Mouse (Mus musculus) small intestine, adult 2 months (tissue): ENCODE data around the gene Usp42. TPM values are rescaled to one million over a fixed set of nuclear protein-coding genes. Genes with fewer than 3 reads are reported as not detected.

ENCODE experiments used
- H3K27ac ChIP-seq: fragments of 200-500 bp; 2 replicates; pipeline ENCODE4 v1.5.1; 2012; ENCODE audit warnings: low read depth, low read length, control low read depth, inconsistent platforms; ENCODE audit not compliant: insufficient read depth
- H3K27me3 ChIP-seq: fragments of 200-500 bp; 2 replicates; pipeline ENCODE4 v1.6.1; 2012; ENCODE audit warnings: mild to moderate bottlenecking, moderate library complexity, low read length, inconsistent platforms; ENCODE audit not compliant: control insufficient read depth, insufficient read depth
- H3K36me3 ChIP-seq: fragments of 200-500 bp; 2 replicates; pipeline ENCODE4 v1.6.1; 2012; ENCODE audit warnings: mild to moderate bottlenecking, low read length, control low read depth, inconsistent platforms; ENCODE audit not compliant: control insufficient read depth, insufficient read depth
- H3K4me1 ChIP-seq: fragments of 200-500 bp; 2 replicates; pipeline ENCODE4 v1.6.1; 2012; ENCODE audit warnings: low read length, inconsistent platforms, mixed read lengths; ENCODE audit not compliant: control insufficient read depth, insufficient read depth, insufficient read length
- H3K4me3 ChIP-seq: fragments of 200-500 bp; 2 replicates; pipeline ENCODE4 v1.5.1; 2012; ENCODE audit warnings: low read depth, mild to moderate bottlenecking, control low read depth, inconsistent platforms, low read length, moderate library complexity
- CTCF ChIP-seq: fragments of 200-500 bp; IDR thresholded peaks from 2 replicates; pipeline ENCODE4 v1.5.1; 2012; ENCODE audit warnings: low read depth, mild to moderate bottlenecking, control low read depth, inconsistent platforms, low read length, moderate library complexity, mixed read lengths; ENCODE audit not compliant: insufficient replicate concordance, insufficient read length; ENCODE audit errors: extremely low read depth
- POLR2A ChIP-seq: fragments of 200-500 bp; IDR thresholded peaks from 2 replicates; pipeline ENCODE4 v1.6.1; 2012; ENCODE audit warnings: low read depth, mild to moderate bottlenecking, control low read depth, inconsistent platforms, low read length, moderate library complexity
- WGBS: fragments of 180-500 bp; shearing (Covaris S2); methylation state at CpG from one replicate; pipeline ENCODE4 v1.1.7; 2018; 5-methylcytosine and 5-hydroxymethylcytosine counted together
- polyA plus RNA-seq: library from polyadenylated mRNA; depleted of rRNA; stranded (reverse); fragments of >200 nt; gene quantifications from 2 replicates; pipeline ENCODE4 v1.2.3, GENCODE M21; 2012

Gene Usp42
- polyA plus RNA-seq, 1 experiment = 8.2 TPM

DNA sequence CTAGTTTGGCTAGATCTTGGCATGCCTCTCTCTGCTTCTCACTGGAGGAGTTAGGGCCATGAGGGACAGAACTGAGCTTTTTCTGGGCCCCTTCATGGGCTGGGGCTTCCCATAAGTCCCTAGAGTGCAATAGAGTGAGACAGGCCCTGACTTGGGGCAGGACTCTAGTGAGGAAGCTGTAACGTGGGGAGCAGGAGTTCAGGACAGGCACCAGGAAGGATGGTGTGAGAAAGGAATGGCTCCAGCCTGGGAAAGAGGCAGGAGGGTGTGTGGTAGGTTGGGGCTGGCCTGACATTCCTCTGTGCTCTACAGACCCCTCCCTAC is 26.5 kb downstream of the Usp42 start:
- no peaks in the 10 kb centered on the region for H3K4me1 ChIP-seq
- H3K27ac ChIP-seq = no peak overlapping the region
- no peak for TF ChIP-seq POLR2A
- TF ChIP-seq CTCF = no peak
- WGBS = 61% methylated on average over 1 of the region's 1 CpGs
- H3K36me3 ChIP-seq = peaks cover 23% of the 10 kb centered on the region
- no peaks in the 10 kb centered on the region for H3K27me3 ChIP-seq
- H3K4me3 ChIP-seq = no peak overlapping the region

DNA sequence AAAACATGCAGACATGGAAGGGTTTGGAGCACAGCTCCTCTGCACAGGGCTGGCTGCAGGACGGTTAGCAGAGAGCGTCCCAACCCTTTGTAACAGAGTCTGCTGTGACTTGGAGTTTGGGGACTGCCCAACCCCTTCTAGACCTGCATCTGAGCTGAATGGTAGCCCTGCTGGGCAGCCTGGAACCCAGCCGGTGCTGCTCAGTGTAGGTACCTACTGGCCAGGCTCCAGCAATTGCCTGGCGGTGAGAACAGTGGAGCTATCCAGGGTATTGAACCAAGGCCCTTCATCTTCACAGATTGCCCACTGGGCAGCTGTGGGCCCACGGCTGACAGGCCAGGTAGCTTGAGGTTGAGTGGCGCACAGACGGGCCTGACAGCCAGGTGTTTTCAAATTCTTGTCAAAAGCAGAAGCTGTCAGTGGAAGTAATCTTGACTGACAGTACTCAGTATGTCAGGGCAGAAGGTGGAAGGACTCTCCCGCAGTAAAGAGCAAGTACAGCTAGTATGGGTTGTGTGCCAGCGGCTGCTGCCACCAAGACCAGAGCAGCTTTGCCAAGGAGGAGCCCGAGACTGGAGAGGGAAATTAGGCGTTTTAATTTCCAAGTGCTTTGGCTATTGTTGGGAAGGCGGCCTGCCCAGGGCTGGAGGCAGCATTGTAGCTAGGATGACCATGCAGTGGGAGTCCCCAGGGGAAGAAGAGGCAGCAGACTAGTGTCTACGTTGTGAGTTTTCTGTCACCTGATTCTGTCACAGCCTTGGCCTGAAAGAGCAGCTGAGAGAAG is 27.0 kb downstream of the Usp42 start:
- Histone ChIP-seq H3K4me3 (no peak overlapping the region), H3K4me1 (no peaks in the 10 kb centered on the region), H3K36me3 (peaks cover 23% of the 10 kb centered on the region), H3K27me3 (no peaks in the 10 kb centered on the region), H3K27ac (no peak overlapping the region)
- WGBS = 84% methylated on average over 13 of the region's 13 CpGs
- TF ChIP-seq CTCF = no peak
- TF ChIP-seq POLR2A = no peak

DNA sequence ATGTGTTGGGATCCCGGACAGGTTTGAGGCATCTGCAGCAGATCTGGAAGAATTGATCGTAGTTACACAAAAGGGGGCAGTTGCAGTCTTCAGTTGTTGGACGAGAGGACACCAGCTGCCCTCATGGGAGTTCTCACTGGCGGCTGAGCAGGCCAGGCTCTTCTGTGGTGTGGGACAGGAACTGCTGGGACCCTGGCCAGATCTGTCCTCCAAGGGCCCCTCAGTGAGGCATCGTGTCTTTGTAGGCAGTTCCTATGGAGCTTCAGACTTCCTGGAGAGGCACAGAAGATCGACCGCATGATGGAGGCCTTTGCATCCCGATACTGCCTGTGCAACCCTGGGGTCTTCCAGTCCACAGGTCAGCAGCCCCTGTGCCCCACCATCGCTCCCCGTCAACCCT is 31.0 kb downstream of the Usp42 start:
- H3K27ac ChIP-seq = no peak overlapping the region
- H3K4me3 ChIP-seq = no peak overlapping the region
- no peaks in the 10 kb centered on the region for H3K27me3 ChIP-seq
- no peak for TF ChIP-seq CTCF
- no peak for TF ChIP-seq POLR2A
- H3K36me3 ChIP-seq = peaks cover 8% of the 10 kb centered on the region
- no peaks in the 10 kb centered on the region for H3K4me1 ChIP-seq
- 88% methylated on average over 10 of the region's 10 CpGs for WGBS

DNA sequence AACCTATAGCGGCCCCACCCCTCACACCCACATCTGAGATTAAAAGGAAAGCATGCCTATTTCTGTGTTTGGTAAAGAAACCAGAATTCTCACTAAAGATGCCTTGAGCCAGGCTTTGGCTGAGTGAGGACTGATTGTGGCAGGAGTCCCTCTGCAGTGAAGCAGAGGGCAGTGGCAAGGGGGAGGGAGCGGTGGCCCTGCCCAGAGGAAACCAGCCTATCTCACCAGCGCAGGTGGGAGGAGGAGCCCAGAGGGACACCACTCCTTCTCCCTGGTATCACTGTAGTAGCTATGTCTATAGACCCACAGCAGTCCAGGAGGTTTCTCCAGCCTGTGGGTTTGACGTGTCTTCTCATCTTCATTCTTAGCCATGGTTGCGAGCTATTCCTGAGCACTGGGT is 31.8 kb downstream of the Usp42 start:
- TF ChIP-seq POLR2A = no peak
- TF ChIP-seq CTCF = no peak
- Histone ChIP-seq H3K4me1 (no peaks in the 10 kb centered on the region), H3K27me3 (no peaks in the 10 kb centered on the region), H3K27ac (no peak overlapping the region), H3K36me3 (peaks cover 8% of the 10 kb centered on the region), H3K4me3 (no peak overlapping the region)
- WGBS = 86% methylated on average over 5 of the region's 5 CpGs

DNA sequence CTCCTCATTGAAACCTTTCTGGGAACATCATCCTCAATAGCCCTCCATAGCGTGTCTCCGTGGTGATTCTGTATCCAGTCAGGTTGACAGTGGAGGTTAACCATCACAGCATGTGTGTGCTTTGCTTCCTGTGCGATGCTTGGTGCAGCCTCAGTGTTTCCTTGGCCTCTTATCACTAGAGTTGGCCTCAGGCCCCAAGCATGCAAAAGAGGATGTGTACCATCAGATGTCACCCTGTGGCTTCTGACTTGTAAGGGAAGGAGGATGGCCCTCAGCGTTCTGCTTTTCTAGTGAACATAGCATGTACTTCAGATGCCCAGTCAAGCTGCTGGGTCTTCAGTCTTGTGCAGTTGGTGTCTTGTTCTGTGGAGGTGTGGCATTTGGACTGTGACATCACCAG is 33.6 kb downstream of the Usp42 start:
- Histone ChIP-seq H3K4me3 (no peak overlapping the region), H3K36me3 (peaks cover 3% of the 10 kb centered on the region), H3K4me1 (no peaks in the 10 kb centered on the region), H3K27me3 (no peaks in the 10 kb centered on the region), H3K27ac (no peak overlapping the region)
- WGBS = 83% methylated on average over 4 of the region's 4 CpGs
- TF ChIP-seq CTCF = no peak
- TF ChIP-seq POLR2A = no peak

DNA sequence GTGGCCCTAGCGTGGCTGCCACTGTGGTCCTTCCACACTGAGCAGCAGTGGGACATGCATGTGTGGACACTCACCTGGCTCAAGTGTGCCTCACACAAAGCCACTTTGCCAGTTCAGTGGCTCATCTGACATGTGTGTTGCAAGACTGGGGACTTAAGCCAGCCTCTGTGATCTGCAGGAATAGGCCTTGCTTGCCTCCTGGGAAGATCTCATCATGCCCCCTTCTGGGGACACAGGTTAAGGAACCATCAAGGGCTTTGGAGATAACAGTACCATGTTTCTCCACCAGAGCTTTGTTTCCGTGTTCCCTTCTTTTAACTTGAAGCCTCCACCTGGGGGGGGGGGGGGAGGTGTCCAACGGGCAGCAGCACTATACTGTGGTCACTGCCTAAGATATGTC is 35.8 kb downstream of the Usp42 start:
- no peaks in the 10 kb centered on the region for H3K27me3 ChIP-seq
- no peak overlapping the region for H3K27ac ChIP-seq
- no peak for TF ChIP-seq POLR2A
- TF ChIP-seq CTCF = no peak
- H3K36me3 ChIP-seq = no peaks in the 10 kb centered on the region; the same call in none of the 2 replicates
- H3K4me3 ChIP-seq = no peak overlapping the region
- H3K4me1 ChIP-seq = no peaks in the 10 kb centered on the region
- WGBS = 57% methylated on average over 3 of the region's 3 CpGs

DNA sequence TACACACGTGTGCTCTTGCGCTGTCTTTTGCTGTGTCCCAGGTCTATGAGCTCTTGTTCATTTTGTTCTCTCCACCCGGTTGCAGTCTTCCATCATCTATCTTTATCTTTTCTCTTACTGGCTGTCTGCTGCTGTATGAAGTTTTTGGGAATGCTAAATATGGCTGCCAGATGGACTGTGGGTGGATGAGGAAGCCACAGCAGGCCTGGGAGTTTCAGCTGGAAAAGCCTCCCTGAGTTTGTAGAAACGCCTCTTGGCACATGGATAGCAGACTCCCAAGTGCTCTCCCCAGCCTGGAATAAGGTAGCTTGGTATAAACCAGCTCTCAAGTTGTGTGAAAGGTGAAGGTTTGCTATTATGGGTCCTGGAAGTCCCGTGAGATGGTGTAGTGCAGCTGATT is 41.2 kb downstream of the Usp42 start:
- Histone ChIP-seq H3K36me3 (peaks cover 3% of the 10 kb centered on the region; the same call in 1 of the 2 replicates), H3K27ac (no peak overlapping the region), H3K4me1 (no peaks in the 10 kb centered on the region), H3K27me3 (no peaks in the 10 kb centered on the region), H3K4me3 (no peak overlapping the region)
- WGBS = 91% methylated on average over 5 of the region's 5 CpGs
- TF ChIP-seq CTCF (no peak), POLR2A (no peak)
